In the genomic region with DNA sequence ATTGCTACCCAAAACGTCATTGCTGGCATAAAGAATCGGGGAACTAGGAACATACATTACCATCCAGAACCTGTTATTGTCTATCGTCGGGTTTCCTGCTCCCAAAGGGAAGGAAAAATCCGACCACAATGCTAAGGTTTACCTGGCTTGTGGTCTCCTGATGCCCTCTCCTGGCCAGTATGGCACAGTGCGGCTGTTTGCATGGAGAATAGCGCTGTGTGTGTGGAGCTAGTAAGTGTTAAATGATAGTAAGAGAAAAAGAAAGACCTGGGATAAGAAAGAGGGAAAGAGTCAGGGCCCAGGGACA, we compare ENCODE assay signal across 8 mouse cellular contexts. TPM values are rescaled to one million over a fixed set of nuclear protein-coding genes. Genes with fewer than 3 reads are reported as not detected.
A peak's percentile ranks its signal among the peaks of the same experiment; 100 is the strongest.
DNase-seq lines count a peak whose midpoint lies in the region; ATAC-seq and TF ChIP-seq lines count a peak whose summit lies in the region.

No protein-coding gene starts in this region.

- peak; percentile 51 to 76 for DNase-seq in heart, adult 18-20 months
- no peak for DNase-seq in heart, postnatal 25 days (ENCODE audit: low spot score)
- DNase-seq in cerebellum, adult 18-20 months, result peak; percentile 29 to 49
- DNase-seq in forebrain, postnatal 0 days, result peak; percentile 93
- peak; percentile 55 to 59 for DNase-seq in left cerebral cortex, adult 2 months (ENCODE audit: extremely low spot score in 1 of 2, low spot score in 2 of 2)
- DNase-seq in right cerebral cortex, postnatal 25 days, result peak; percentile 70

- peak; percentile 96 for ATAC-seq in forebrain, postnatal 0 days
- ATAC-seq in hindbrain, embryonic 15.5 days (ENCODE audit: low FRiP score, low read depth), result peak; percentile 91
- ATAC-seq in megakaryocyte, adult 5-6 weeks (ENCODE audit: poor library complexity, severe bottlenecking), result peak; percentile 84

- H3K9me3 ChIP-seq in forebrain, postnatal 0 days (ENCODE audit: low read length), result no peaks in the 10 kb centered on the region
- no peaks in the 10 kb centered on the region for H3K9me3 ChIP-seq in hindbrain, embryonic 15.5 days

- no peaks in the 10 kb centered on the region for H3K27me3 ChIP-seq in forebrain, postnatal 0 days (ENCODE audit: insufficient read depth, low read length)
- H3K27me3 ChIP-seq in hindbrain, embryonic 15.5 days, result no peaks in the 10 kb centered on the region

- peak; percentile 100 for TF ChIP-seq CTCF in forebrain, postnatal 0 days (IDR thresholded peaks at IDR 0.05; ENCODE audit: low read depth)
- peak; percentile 96 for TF ChIP-seq CTCF in left cerebral cortex, adult 2 months (IDR thresholded peaks at IDR 0.05)

- no peak overlapping the region for H3K9ac ChIP-seq in forebrain, postnatal 0 days
- no peak overlapping the region for H3K9ac ChIP-seq in hindbrain, embryonic 15.5 days

- H3K36me3 ChIP-seq in forebrain, postnatal 0 days (ENCODE audit: insufficient read depth), result no peaks in the 10 kb centered on the region
- H3K36me3 ChIP-seq in hindbrain, embryonic 15.5 days, result no peaks in the 10 kb centered on the region

- H3K4me1 ChIP-seq in forebrain, postnatal 0 days (ENCODE audit: insufficient read depth), result no peaks in the 10 kb centered on the region; the same call in 1 of the 2 replicates
- H3K4me1 ChIP-seq in hindbrain, embryonic 15.5 days (replicated peaks), result no peaks in the 10 kb centered on the region

- intact Hi-C loops in heart, postnatal 25 days (cut with DNase I), result loop anchor here (1.0 kb wide), 2 partner anchors 152 to 181 kb away; no protein-coding TSS in a partner anchor
- intact Hi-C loops in left cerebral cortex, adult 2 months (cut with DNase I), result loop anchor here (1.0 to 10.0 kb wide), 4 partner anchors 153 to 1008 kb away; no protein-coding TSS in a partner anchor

- peak overlapping the region; percentile 16 for H3K4me3 ChIP-seq in forebrain, postnatal 0 days (ENCODE audit: low read depth, low read length)
- H3K4me3 ChIP-seq in hindbrain, embryonic 15.5 days, result peak overlapping the region; percentile 26
- peak overlapping the region; percentile 39 for H3K4me3 ChIP-seq in left cerebral cortex, adult 2 months

- H3K4me2 ChIP-seq in forebrain, postnatal 0 days (ENCODE audit: low read depth), result peak overlapping the region; percentile 40
- peak overlapping the region; percentile 52 for H3K4me2 ChIP-seq in hindbrain, embryonic 15.5 days

- WGBS in forebrain, postnatal 0 days, result 2% methylated on average over 7 of the region's 7 CpGs
- 1% methylated on average over 7 of the region's 7 CpGs for WGBS in hindbrain, embryonic 15.5 days

- H3K27ac ChIP-seq in forebrain, postnatal 0 days (ENCODE audit: low read depth, low read length), result no peak overlapping the region
- no peak overlapping the region for H3K27ac ChIP-seq in hindbrain, embryonic 15.5 days (replicated peaks)
- H3K27ac ChIP-seq in left cerebral cortex, adult 2 months, result no peak overlapping the region; the same call in 1 of the 2 replicates

RNA-seq across cellular contexts. Expression of a gene that starts 17.5 kb away (rescaled TPM):
- 1 to 10 TPM; 5.8 to 9.5 TPM for total RNA-seq in heart, adult 18-20 months (2021)
- total RNA-seq in heart, postnatal 25 days (2021), result 10 to 100 TPM; 13.2 to 14.5 TPM
- 12.0 and 14.5 TPM in 2 replicates for total RNA-seq in forebrain, postnatal 0 days (2014; rRNA removed)
- 24.7 and 32.7 TPM in 2 replicates for polyA plus RNA-seq in forebrain, postnatal 0 days (2015; fragmentation: Nextera tagmentation; extraction: Ambion mirVana)
- 20.1 and 22.0 TPM in 2 replicates for polyA plus RNA-seq in hindbrain, embryonic 15.5 days (2015; fragmentation: Nextera tagmentation; extraction: Ambion mirVana)
- total RNA-seq in left cerebral cortex, adult 2 months (2021), result 1 to 10 TPM; 3.8 to 5.3 TPM
- total RNA-seq in megakaryocyte, adult 5-6 weeks (2015), result 4.5 and 4.8 TPM in 2 replicates
- total RNA-seq in megakaryocyte, adult 5-6 weeks (2017), result 5.6 and 6.9 TPM in 2 replicates
